Mouse (Mus musculus) heart, adult 11 months (tissue): Measurements from ENCODE around the gene Gjc2.

Experiments used
- DNase-seq: peaks from one replicate; pipeline ENCODE4 v3.0.0; 2022

Gene Gjc2

DNA sequence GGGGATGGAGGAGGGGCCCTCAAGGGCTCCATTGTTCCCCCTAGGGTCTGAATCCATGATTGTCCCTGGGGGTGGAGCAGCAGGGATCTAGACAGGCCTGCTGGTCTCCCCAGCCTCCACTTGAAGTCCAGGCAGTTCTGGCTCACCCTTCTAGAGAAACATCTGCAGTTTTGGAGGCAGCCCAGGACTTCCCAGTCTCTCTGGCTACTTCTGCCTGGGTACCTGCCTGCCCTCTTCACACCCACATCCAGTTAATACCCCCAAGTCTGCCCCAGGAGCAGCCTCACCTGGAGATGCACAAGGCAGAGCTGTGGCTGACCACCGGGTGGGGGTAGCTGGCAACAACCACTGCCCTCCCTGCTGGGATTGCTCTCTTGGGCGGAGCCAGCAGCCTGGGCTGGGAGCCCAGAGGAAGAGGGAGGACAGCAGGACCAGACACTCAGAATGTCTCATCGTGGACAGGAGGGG is at the start of gene Gjc2:
Gene Gjc2, minus strand, starts transcription at position 350 of the 468 bp plus-strand sequence.
- DNase-seq: peak; percentile 98

GRCm38 (mm10) chr11:59232797-59233196 is 49.8 kb upstream of the Gjc2 start:
- DNase-seq: no peak

DNA sequence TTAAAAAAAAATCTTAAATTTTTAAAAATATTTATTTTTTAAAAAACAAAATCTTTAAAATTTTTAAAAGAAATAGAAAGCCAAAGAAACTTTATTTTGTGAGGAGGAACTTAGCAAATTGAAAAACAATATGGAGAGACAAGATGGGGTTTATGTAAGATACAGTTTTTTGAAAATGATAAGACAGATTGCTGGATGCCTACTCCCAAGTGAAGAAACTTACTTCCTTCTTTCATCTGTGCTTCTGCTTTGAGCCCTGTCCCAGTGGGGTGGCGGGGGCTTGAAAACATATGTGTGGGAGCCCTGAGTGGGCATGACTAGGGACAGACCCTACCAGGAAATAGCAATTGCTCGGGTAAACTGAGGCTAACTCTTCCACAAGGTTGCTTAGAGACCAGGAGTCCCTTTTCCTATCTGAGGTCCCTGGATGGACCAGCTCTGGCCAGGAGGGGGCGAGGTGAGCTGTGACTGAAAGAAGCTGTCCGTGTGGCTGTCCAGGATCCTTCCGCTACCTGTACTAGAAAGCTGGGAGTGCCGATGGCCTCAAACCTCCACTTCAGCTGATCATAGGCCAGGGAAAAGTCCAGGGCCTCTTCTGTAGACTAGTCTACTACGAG is 47.2 kb upstream of the Gjc2 start:
- DNase-seq: peak; percentile 96

GRCm38 (mm10) chr11:59228122-59228953 is 45.3 kb upstream of the Gjc2 start, which contains the start of gene Arf1:
Gene Arf1 (minus strand): TSS chr11:59228270.
- DNase-seq: peak; percentile 100

DNA sequence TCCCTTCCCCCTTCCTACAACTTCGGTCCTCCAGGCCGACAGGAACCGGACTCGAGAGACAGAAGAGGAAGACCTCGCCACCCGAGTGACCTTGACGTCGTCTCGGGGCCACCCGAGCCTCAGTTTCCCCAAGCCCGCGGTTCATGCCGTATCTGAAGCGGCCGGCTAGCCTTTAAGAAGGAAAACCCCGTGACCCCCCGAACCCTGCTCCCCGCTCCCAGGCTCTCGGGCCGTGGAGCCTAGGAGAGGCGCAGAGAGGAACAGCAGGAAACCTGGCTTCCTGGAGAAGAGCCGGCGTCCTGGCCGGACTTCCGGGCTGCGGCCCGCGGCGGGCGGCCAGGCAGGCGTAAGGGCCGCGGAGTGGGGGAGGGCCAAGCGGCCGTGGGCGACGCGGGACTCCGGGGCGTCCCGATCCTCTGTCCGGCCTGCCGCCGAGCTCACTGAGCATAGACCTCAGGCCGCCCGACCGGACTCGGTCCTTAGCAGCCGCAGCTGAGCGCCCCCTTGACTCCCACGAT is 44.6 kb upstream of the Gjc2 start:
- no peak for DNase-seq

DNA sequence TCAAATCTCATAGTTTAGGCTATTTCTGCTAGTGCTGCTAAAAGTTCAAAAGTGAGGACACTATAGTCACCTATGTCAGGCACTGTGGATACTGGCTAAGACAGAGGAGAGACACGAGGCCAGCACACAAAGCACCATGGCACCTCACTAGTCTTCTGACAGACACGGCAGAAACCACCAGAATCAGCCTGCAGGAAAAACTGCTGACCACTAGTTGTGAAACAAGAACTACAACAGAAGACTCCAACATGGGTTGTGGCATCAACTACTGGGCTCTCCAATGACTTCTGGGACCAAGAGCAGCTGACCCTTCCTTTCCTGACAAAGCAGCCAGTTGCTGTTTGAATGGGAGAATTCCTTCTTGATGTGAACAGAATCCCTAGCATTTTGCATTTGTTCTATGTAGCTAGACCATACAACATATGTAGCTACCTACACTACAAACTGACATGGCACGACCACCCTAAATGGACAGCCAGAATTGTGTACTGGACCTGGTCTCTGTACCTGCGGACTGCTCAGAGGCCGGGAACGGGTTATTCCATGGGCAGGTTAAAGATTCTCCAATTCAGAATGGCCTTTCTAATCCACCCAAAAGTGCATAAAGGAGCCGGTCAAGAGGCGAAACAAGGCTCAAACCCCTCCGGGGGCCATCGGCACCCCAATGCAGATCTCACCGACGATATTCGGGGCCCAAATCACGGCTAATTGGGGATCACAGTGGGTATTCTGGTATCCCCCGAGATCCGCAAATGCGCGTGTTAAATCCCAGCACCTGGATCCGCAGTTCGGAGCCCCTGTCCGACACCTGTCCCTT is 44.0 kb upstream of the Gjc2 start:
- DNase-seq: peak; percentile 94

DNA sequence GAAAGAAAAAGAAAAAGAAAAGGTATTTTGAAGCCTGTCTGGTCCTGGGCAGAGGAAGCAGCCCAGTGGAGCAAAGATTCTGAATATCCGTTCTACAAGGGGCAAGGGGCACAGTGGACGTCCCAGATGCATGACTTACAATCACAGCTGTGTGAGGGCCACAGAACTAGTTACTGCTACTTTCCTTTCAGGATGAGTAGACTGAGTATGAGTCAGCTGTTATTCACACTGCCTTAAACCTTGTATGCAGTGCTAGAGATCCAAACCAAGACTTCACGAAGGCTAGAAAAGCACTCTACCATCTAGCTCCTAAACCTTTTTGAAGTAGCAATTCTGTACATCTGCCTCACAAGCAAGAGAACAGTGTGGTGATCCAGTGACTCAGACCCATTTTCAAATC is 43.2 kb upstream of the Gjc2 start:
- no peak for DNase-seq

- DNase-seq: no peak
These were observed 42.2 kb upstream of the Gjc2 start for GRCm38 (mm10) chr11:59225167-59225566.

- no peak for DNase-seq
These were observed 41.5 kb upstream of the Gjc2 start for GRCm38 (mm10) chr11:59224470-59224869.

GRCm38 (mm10) chr11:59224025-59224424 is 41.0 kb upstream of the Gjc2 start:
- DNase-seq: no peak

DNA sequence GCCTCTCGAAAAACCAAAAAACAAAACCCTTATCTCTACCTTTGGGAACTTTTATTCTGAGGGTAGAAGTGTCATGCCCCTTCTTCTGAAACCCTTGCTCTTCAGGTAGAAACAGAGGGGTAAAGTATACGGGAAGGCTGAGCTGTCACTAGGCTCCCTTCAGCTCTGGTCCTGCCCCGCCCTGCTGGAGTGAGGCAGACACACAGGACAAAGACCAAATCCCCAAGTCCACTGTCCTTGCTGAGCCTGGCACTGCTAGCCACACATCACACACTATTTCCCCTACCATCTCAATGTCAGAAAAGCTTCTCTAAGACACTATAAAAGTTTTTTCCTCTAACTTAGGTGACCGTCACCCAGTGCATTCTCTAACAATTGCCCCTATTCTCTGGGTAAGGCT is 39.3 kb upstream of the Gjc2 start:
- DNase-seq: no peak

DNA sequence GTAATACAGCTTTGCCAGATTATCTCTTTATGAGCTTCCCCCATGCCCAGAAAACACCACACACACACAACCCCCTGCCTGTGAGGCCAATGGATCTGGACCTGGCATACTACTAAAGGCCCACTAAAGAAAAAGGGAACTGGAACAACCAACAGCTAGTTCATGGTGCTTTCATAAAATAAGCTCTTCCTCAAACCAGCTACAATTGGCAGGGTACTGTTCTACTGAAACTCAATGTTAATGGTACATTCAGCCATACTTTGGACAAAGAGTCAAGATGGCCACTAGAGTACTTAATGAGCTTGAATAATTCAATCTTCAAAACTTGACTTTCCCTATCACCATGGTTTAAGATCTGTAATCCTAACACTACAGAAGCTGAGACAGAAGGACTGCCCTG is 38.6 kb upstream of the Gjc2 start:
- no peak for DNase-seq

GRCm38 (mm10) chr11:59219064-59219463 is 36.1 kb upstream of the Gjc2 start:
- no peak for DNase-seq

DNA sequence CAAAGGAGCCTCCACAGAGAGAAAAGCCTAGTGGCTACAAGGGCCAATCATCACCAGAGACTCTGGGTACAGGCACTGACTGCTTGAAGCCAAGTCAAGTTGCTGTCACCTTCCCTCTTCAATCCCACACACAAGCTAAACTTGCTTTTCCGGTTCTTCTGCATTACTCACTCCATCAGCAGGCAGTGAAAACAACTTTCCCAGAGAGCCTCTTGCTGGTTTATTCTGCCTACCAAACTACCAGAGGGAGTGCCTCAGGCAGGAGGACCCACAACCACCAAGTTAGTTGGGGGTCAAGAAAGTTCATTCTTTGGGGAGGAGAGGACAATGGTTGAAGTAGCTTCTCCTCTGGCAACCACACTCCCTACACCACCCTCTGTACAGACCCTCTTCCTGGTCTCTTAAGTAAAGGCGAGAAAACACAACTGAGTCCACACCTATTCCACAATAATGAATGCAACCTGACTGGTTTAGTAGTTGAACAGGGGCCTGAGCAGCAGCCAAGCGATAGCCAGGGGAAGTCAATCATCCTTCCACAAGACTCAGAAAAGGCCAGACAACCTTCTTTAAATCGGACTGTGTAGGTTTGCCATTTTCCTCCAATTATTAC is 35.5 kb upstream of the Gjc2 start:
- DNase-seq: no peak

GRCm38 (mm10) chr11:59216955-59217354 is 33.9 kb upstream of the Gjc2 start:
- DNase-seq: no peak

- peak; percentile 90 for DNase-seq
These were observed 30.0 kb upstream of the Gjc2 start for GRCm38 (mm10) chr11:59212892-59213494.

- DNase-seq: peak; percentile 95
These were observed 29.3 kb upstream of the Gjc2 start for GRCm38 (mm10) chr11:59212320-59212719.

- DNase-seq: peak; percentile 94
These were observed 28.5 kb upstream of the Gjc2 start for GRCm38 (mm10) chr11:59211561-59211960.

GRCm38 (mm10) chr11:59210020-59210419 is 27.0 kb upstream of the Gjc2 start:
- DNase-seq: peak; percentile 92

DNA sequence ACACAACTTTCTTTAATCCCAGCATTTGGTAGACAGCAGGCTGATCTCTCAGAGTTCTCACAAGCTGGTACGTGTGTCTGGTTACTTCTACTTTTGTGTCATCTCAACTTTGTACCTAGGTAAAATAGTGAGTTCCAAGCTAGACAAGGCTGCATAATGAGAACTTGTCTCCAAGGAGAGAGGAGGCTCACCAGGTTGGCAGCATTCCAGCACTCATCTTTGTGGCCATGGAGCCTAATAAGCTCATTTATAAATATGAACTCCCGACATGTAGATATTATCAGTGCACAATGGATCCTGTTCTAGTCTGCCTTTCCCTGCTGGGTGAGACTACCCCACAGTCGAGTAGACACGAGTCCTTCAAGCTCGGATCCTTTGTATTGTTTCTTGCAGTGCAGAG is 26.6 kb upstream of the Gjc2 start:
- DNase-seq: no peak

- peak; percentile 97 for DNase-seq
These were observed 26.0 kb upstream of the Gjc2 start for GRCm38 (mm10) chr11:59209003-59209441.
